ENCODE assay signal across 20 mouse cellular contexts in genomic region chr7:74174206-74174605, GRCm38 (mm10).
DNase-seq lines count a peak whose midpoint lies in the region; ATAC-seq and TF ChIP-seq lines count a peak whose summit lies in the region.
"Had no signal": no experiment of that assay in that cellular context is flagged by ENCODE, and none has a peak within 500 bp of the region (broad histone marks: within the 10 kb centered on the region; RNA-seq: fewer than 3 reads in every experiment).

No protein-coding gene starts in this region.

- no peak overlapping the region for H3K9ac ChIP-seq in lung, embryonic 14.5 days
- H3K9ac ChIP-seq: forebrain, embryonic 13.5 days; hindbrain, embryonic 13.5 days; limb, embryonic 13.5 days; liver, embryonic 15.5 days had no signal

- no peak for DNase-seq in lung, embryonic 14.5 days
- no peak for DNase-seq in lung, postnatal 25 days (ENCODE audit: low spot score)
- DNase-seq in embryo, embryonic 10.5 days (ENCODE audit: low spot score) = peak; percentile 17
- peak; percentile 7 for DNase-seq in fibroblast of lung, adult 2 months (ENCODE audit: low read depth)
- peak; percentile 21 for DNase-seq in retina, embryonic 14.5 days (ENCODE audit: low spot score)
- DNase-seq in cerebellum, adult 2 months = no peak
- DNase-seq in left cerebral cortex, postnatal 25 days (ENCODE audit: low spot score in 2 of 2) = no peak
- DNase-seq: cerebellum, postnatal 10 days; gastrocnemius, adult 2 months; heart, postnatal 10 days; lung, postnatal 10 days; right cerebral cortex, adult 18-20 months; thymus, adult 18-20 months had no signal

- H3K27ac ChIP-seq in lung, embryonic 14.5 days (ENCODE audit: low read depth) = no peak overlapping the region
- H3K27ac ChIP-seq in cerebellum, adult 2 months (ENCODE audit: insufficient read depth, low read length) = no peak overlapping the region
- H3K27ac ChIP-seq: forebrain, embryonic 13.5 days; gastrocnemius, adult 2 months; heart, embryonic 10.5 days; hindbrain, embryonic 13.5 days; kidney, postnatal 0 days; liver, embryonic 15.5 days had no signal

- 44% methylated on average over 5 of the region's 5 CpGs for WGBS in lung, embryonic 14.5 days
- WGBS in cerebellum, adult 2 months = 82% methylated on average over 5 of the region's 5 CpGs

- intact Hi-C loops in left cerebral cortex, postnatal 25 days (cut with DNase I) = no loop called here

- peaks cover 9% of the 10 kb centered on the region for H3K4me1 ChIP-seq in lung, embryonic 14.5 days (ENCODE audit: insufficient read depth)
- H3K4me1 ChIP-seq in cerebellum, adult 2 months (ENCODE audit: control insufficient read depth, insufficient read depth, low read length) = no peaks in the 10 kb centered on the region
- H3K4me1 ChIP-seq: liver, embryonic 15.5 days had no signal

- peak overlapping the region; percentile 42; the same call in 1 of the 2 replicates for H3K4me2 ChIP-seq in lung, embryonic 14.5 days
- H3K4me2 ChIP-seq: forebrain, embryonic 13.5 days; hindbrain, embryonic 13.5 days; liver, embryonic 15.5 days had no signal

- H3K27me3 ChIP-seq in lung, embryonic 14.5 days (ENCODE audit: insufficient read depth, low read length) = no peaks in the 10 kb centered on the region
- no peaks in the 10 kb centered on the region; the same call in 1 of the 2 replicates for H3K27me3 ChIP-seq in cerebellum, adult 2 months (ENCODE audit: control insufficient read depth, insufficient read depth, low read length)
- H3K27me3 ChIP-seq: forebrain, embryonic 13.5 days; hindbrain, embryonic 13.5 days; limb, embryonic 13.5 days; liver, embryonic 15.5 days had no signal

- TF ChIP-seq CTCF in lung, embryonic 14.5 days (IDR thresholded peaks at IDR 0.05; ENCODE audit: low read depth) = no peak
- TF ChIP-seq CTCF in cerebellum, adult 2 months (IDR thresholded peaks at IDR 0.05; ENCODE audit: borderline replicate concordance, insufficient read depth, low read depth, low read length) = no peak

- ATAC-seq in lung, embryonic 14.5 days (ENCODE audit: insufficient read depth) = no peak
- ATAC-seq: forebrain, embryonic 13.5 days; intestine, embryonic 16.5 days had no signal

- H3K4me3 ChIP-seq in lung, embryonic 14.5 days (ENCODE audit: low read depth, low read length) = no peak overlapping the region
- H3K4me3 ChIP-seq in cerebellum, adult 2 months (replicated peaks; ENCODE audit: insufficient read depth, low read depth, low read length) = no peak overlapping the region
- H3K4me3 ChIP-seq: forebrain, embryonic 13.5 days; gastrocnemius, adult 2 months; heart, embryonic 10.5 days; hindbrain, embryonic 13.5 days; limb, embryonic 13.5 days; liver, embryonic 15.5 days had no signal

- H3K9me3 ChIP-seq in lung, embryonic 14.5 days (ENCODE audit: low read depth, low read length) = no peaks in the 10 kb centered on the region
- H3K9me3 ChIP-seq: forebrain, embryonic 13.5 days; heart, embryonic 10.5 days; hindbrain, embryonic 13.5 days; limb, embryonic 13.5 days; liver, embryonic 15.5 days had no signal

- no peak for TF ChIP-seq POLR2A in cerebellum, adult 2 months (IDR thresholded peaks at IDR 0.05; ENCODE audit: borderline replicate concordance, insufficient read depth, low read length)

- no peaks in the 10 kb centered on the region for H3K36me3 ChIP-seq in lung, embryonic 14.5 days (ENCODE audit: insufficient read depth)
- H3K36me3 ChIP-seq: heart, embryonic 10.5 days; hindbrain, embryonic 13.5 days; limb, embryonic 13.5 days; liver, embryonic 15.5 days had no signal

Comparison
In these comparisons a context has a peak if more than half of its experiments do, and no peak if none do; other contexts are left out.
1. DNase-seq: peak in embryo, embryonic 10.5 days (single experiment), fibroblast of lung, adult 2 months (single experiment) and retina, embryonic 14.5 days (single experiment); none in lung, embryonic 14.5 days (single experiment), lung, postnatal 25 days (single experiment), cerebellum, adult 2 months (0 of 2) and left cerebral cortex, postnatal 25 days (0 of 2).